Mouse (Mus musculus) embryonic facial prominence, embryonic 14.5 days (tissue): ENCODE measurements around the gene Mfsd2b. TPM values are rescaled to one million over a fixed set of nuclear protein-coding genes. Genes with fewer than 3 reads are reported as not detected.
A peak's percentile ranks its signal among the peaks of the same experiment; 100 is the strongest.

ENCODE experiments used
- ATAC-seq: fragments of 200-750 bp; cut with Nextera tagmentation; 2 replicates; pipeline ENCODE4 v1.8.0; 2017; ENCODE audit warnings: low read depth, moderate number of reproducible peaks, moderate TSS enrichment
- DNase-seq: peaks from one replicate; pipeline ENCODE4 v3.0.0-alpha.2; 2015; ENCODE audit warnings: low spot score
- H3K27ac ChIP-seq: fragments of 300-500 bp; sonication (generic); replicated peaks from 2 replicates; pipeline ENCODE4 v1.5.1; 2014; ENCODE audit warnings: low read depth, mild to moderate bottlenecking, low read length, moderate library complexity
- H3K27me3 ChIP-seq: fragments of 300-500 bp; sonication (generic); replicated peaks from 2 replicates; pipeline ENCODE4 v1.6.1; 2014; ENCODE audit warnings: low read length; ENCODE audit not compliant: control insufficient read depth, insufficient read depth
- H3K36me3 ChIP-seq: fragments of 300-500 bp; sonication (generic); 2 replicates; pipeline ENCODE4 v1.6.1; 2014; ENCODE audit warnings: low read length, mixed read lengths; ENCODE audit not compliant: control insufficient read depth, insufficient read depth
- H3K4me1 ChIP-seq: fragments of 300-500 bp; sonication (generic); 2 replicates; pipeline ENCODE4 v1.6.1; 2014; ENCODE audit warnings: antibody characterized with exemption, low read length; ENCODE audit not compliant: control insufficient read depth, insufficient read depth
- H3K4me2 ChIP-seq: fragments of 300-500 bp; sonication (generic); 2 replicates; pipeline ENCODE4 v1.6.1; 2014; ENCODE audit warnings: low read depth, mild to moderate bottlenecking, low read length, moderate library complexity, mixed read lengths
- H3K4me3 ChIP-seq: fragments of 300-500 bp; sonication (generic); 2 replicates; pipeline ENCODE4 v1.5.1; 2014; ENCODE audit warnings: low read depth, mild to moderate bottlenecking, low read length
- H3K9ac ChIP-seq: fragments of 300-500 bp; sonication (generic); 2 replicates; pipeline ENCODE4 v1.6.1; 2014; ENCODE audit warnings: low read depth, mild to moderate bottlenecking, low read length, moderate library complexity, mixed read lengths
- H3K9me3 ChIP-seq: fragments of 300-500 bp; sonication (generic); 2 replicates; pipeline ENCODE4 v1.6.1; 2016; ENCODE audit warnings: low read length; ENCODE audit not compliant: control insufficient read depth
- WGBS: fragments of 180-500 bp; shearing (Covaris S2); extraction: QIAGEN DNeasy Blood & Tissue Kit; methylation state at CpG from one replicate; pipeline ENCODE4 v1.1.7; 2014; 5-methylcytosine and 5-hydroxymethylcytosine counted together
- polyA plus RNA-seq: library from polyadenylated mRNA; unstranded; fragments of >200 nt; fragmentation: Nextera tagmentation; extraction: Ambion mirVana; gene quantifications from 2 replicates; pipeline ENCODE4 v1.2.1, GENCODE M21; 2014

The Mfsd2b gene
- polyA plus RNA-seq, 1 experiment from 2014 or later: 0.70 TPM

- Histone ChIP-seq H3K27ac (no peak overlapping the region), H3K36me3 (peaks cover 29% of the 10 kb centered on the region), H3K4me3 (no peak overlapping the region), H3K4me2 (no peak overlapping the region), H3K9me3 (no peaks in the 10 kb centered on the region), H3K27me3 (no peaks in the 10 kb centered on the region), H3K9ac (no peak overlapping the region), H3K4me1 (no peaks in the 10 kb centered on the region)
- DNase-seq: no peak
- no peak for ATAC-seq
- 68% methylated on average over 2 of the region's 2 CpGs for WGBS
These were observed 7.9 kb upstream of the Mfsd2b start for GRCm38 (mm10) chr12:4882086-4882485.

- no peak for ATAC-seq
- DNase-seq: no peak
- H3K27me3 ChIP-seq: no peaks in the 10 kb centered on the region
- no peak overlapping the region for H3K9ac ChIP-seq
- no peak overlapping the region for H3K4me2 ChIP-seq
- 92% methylated on average over 5 of the region's 5 CpGs for WGBS
- H3K27ac ChIP-seq: no peak overlapping the region
- H3K4me3 ChIP-seq: no peak overlapping the region
- H3K9me3 ChIP-seq: no peaks in the 10 kb centered on the region
- H3K4me1 ChIP-seq: peaks cover 7% of the 10 kb centered on the region; the same call in 1 of the 2 replicates
- H3K36me3 ChIP-seq: peaks cover 29% of the 10 kb centered on the region
These were observed 4.9 kb upstream of the Mfsd2b start for GRCm38 (mm10) chr12:4879048-4879447.

DNA sequence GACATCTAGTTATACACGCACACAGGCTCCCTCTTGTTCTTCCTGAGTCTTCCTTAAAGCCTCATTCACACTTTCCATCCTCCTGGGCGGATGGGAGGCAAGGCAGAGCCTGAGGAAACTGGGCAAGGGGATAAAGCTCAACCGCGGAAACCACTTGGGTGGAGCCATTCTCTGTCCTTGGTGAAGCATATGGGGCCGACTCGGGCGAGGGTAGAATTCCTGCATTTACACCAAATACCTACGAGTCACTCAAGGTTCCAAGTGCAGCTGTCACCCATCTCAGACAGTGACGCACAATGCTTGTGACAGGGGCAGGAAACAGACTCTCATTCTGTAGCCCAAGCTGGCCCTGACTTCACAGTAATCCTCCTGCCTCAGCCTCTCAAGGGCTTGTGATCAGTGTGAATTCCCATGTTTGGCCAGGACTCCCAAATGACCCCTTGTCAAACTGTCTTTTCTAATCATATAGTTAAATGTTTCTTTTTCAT is 4.2 kb upstream of the Mfsd2b start:
- Histone ChIP-seq H3K27ac (no peak overlapping the region), H3K27me3 (no peaks in the 10 kb centered on the region), H3K4me1 (peaks cover 13% of the 10 kb centered on the region; the same call in 1 of the 2 replicates), H3K9ac (no peak overlapping the region), H3K9me3 (no peaks in the 10 kb centered on the region), H3K4me3 (no peak overlapping the region), H3K36me3 (peaks cover 29% of the 10 kb centered on the region), H3K4me2 (no peak overlapping the region)
- DNase-seq (no peak), ATAC-seq (no peak)
- WGBS: 65% methylated on average over 9 of the region's 9 CpGs

- WGBS: 83% methylated on average over 8 of the region's 8 CpGs
- H3K9ac ChIP-seq: no peak overlapping the region
- H3K27ac ChIP-seq: no peak overlapping the region
- no peak for DNase-seq
- no peak for ATAC-seq
- peaks cover 12% of the 10 kb centered on the region for H3K36me3 ChIP-seq
- H3K4me2 ChIP-seq: no peak overlapping the region
- no peak overlapping the region for H3K4me3 ChIP-seq
- H3K4me1 ChIP-seq: peaks cover 13% of the 10 kb centered on the region; the same call in 1 of the 2 replicates
- H3K9me3 ChIP-seq: no peaks in the 10 kb centered on the region
- no peaks in the 10 kb centered on the region for H3K27me3 ChIP-seq
These were observed 1.5 kb upstream of the Mfsd2b start for GRCm38 (mm10) chr12:4875623-4876022.

DNA sequence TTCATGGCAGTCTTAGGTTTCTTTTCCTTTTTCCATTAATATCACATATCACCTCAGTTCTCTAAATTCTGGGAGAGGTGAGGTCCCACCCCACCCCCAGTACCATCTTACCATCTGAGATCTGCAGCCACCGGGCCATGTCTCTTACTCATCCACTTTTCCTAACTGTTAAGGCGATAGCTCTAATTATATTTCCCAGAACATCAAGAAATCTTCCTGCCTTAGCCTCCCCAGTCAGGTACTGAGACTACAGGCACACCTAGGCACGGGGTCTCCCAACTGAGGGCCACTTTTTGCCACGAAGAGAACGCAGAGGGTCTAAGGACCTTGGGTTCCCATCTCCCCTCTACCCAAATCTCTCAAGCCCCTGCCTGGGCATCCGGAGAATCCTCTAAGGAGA is 628 bp downstream of the Mfsd2b start:
- DNase-seq: no peak
- H3K4me2 ChIP-seq: peak overlapping the region; percentile 82
- H3K36me3 ChIP-seq: no peaks in the 10 kb centered on the region
- H3K27ac ChIP-seq: no peak overlapping the region
- WGBS: 77% methylated on average over 6 of the region's 6 CpGs
- H3K4me1 ChIP-seq: peaks cover 13% of the 10 kb centered on the region; the same call in 1 of the 2 replicates
- no peak overlapping the region for H3K4me3 ChIP-seq
- no peak for ATAC-seq
- H3K9me3 ChIP-seq: no peaks in the 10 kb centered on the region
- H3K27me3 ChIP-seq: no peaks in the 10 kb centered on the region
- H3K9ac ChIP-seq: no peak overlapping the region

DNA sequence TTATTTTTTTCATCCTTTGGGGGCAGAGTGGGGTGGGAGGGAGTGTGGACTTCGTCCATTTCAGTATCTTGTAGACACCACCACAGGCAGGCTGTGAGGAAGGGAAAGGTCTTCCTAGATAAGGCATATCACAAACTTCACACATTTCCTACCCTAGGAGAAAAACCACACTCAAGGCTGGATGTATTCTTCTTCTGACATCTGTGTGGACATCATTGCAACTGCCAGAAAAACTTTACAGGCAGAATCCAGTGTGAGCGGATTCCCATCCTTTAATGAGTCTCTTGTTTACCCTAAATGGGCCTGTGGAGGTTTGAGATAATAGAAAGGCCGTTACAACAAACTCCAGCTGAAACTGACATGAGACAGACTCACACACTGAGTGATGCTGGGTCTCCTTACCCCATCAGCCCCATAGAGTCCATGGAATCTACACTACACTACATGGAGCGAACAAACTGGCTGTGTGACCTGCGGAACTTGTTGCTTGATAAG is 1.1 kb downstream of the Mfsd2b start:
- Histone ChIP-seq H3K9ac (no peak overlapping the region), H3K27me3 (no peaks in the 10 kb centered on the region), H3K4me2 (no peak overlapping the region), H3K9me3 (no peaks in the 10 kb centered on the region), H3K36me3 (no peaks in the 10 kb centered on the region), H3K4me3 (no peak overlapping the region), H3K4me1 (peaks cover 13% of the 10 kb centered on the region; the same call in 1 of the 2 replicates), H3K27ac (no peak overlapping the region)
- WGBS: 77% methylated on average over 5 of the region's 5 CpGs
- ATAC-seq: no peak
- no peak for DNase-seq

DNA sequence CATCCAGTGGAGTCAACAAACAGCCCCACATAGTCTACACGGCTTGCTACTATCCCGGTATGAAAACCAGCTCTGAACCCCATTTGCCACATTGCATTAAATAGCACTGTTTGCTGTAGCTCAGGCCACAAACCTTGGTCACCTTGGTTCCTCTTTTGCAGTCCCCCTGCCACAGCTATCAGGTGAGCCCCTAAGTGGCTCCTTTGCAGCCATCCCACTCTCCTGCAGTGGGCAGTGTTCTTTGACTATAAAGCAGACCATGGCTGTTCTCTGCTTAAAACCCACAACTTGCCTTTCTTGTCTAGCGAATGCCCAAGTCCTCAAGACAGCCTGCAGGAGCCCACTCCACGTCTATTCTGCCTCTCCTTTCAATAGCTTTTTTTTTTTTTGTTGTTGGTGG is 1.9 kb downstream of the Mfsd2b start:
- no peaks in the 10 kb centered on the region for H3K27me3 ChIP-seq
- WGBS: 64% methylated on average over 4 of the region's 4 CpGs
- no peaks in the 10 kb centered on the region for H3K36me3 ChIP-seq
- no peak overlapping the region for H3K4me2 ChIP-seq
- no peak overlapping the region for H3K9ac ChIP-seq
- ATAC-seq (no peak), DNase-seq (no peak)
- peaks cover 13% of the 10 kb centered on the region; the same call in 1 of the 2 replicates for H3K4me1 ChIP-seq
- no peak overlapping the region for H3K4me3 ChIP-seq
- no peak overlapping the region for H3K27ac ChIP-seq
- no peaks in the 10 kb centered on the region for H3K9me3 ChIP-seq

- Histone ChIP-seq H3K4me3 (no peak overlapping the region), H3K4me1 (peaks cover 13% of the 10 kb centered on the region; the same call in 1 of the 2 replicates), H3K9ac (no peak overlapping the region), H3K9me3 (no peaks in the 10 kb centered on the region), H3K27me3 (no peaks in the 10 kb centered on the region), H3K36me3 (no peaks in the 10 kb centered on the region), H3K4me2 (no peak overlapping the region), H3K27ac (no peak overlapping the region)
- ATAC-seq: no peak
- DNase-seq: no peak
- WGBS: 85% methylated on average over 5 of the region's 5 CpGs
These were observed 2.9 kb downstream of the Mfsd2b start for GRCm38 (mm10) chr12:4871260-4871659.

- ATAC-seq (no peak), DNase-seq (no peak)
- Histone ChIP-seq H3K9me3 (no peaks in the 10 kb centered on the region), H3K4me2 (no peak overlapping the region), H3K9ac (no peak overlapping the region), H3K36me3 (no peaks in the 10 kb centered on the region), H3K27me3 (no peaks in the 10 kb centered on the region), H3K27ac (no peak overlapping the region), H3K4me1 (peaks cover 12% of the 10 kb centered on the region), H3K4me3 (no peak overlapping the region)
- WGBS: 75% methylated on average over 8 of the region's 8 CpGs
These were observed 5.2 kb downstream of the Mfsd2b start for GRCm38 (mm10) chr12:4868924-4869323.
